Mouse (Mus musculus): ENCODE measurements around the gene Rab3c. TPM values are rescaled to one million over a fixed set of nuclear protein-coding genes. Genes with fewer than 3 reads are reported as not detected.

The Rab3c gene
- polyA plus RNA-seq, 1 experiment, result not detected

DNA sequence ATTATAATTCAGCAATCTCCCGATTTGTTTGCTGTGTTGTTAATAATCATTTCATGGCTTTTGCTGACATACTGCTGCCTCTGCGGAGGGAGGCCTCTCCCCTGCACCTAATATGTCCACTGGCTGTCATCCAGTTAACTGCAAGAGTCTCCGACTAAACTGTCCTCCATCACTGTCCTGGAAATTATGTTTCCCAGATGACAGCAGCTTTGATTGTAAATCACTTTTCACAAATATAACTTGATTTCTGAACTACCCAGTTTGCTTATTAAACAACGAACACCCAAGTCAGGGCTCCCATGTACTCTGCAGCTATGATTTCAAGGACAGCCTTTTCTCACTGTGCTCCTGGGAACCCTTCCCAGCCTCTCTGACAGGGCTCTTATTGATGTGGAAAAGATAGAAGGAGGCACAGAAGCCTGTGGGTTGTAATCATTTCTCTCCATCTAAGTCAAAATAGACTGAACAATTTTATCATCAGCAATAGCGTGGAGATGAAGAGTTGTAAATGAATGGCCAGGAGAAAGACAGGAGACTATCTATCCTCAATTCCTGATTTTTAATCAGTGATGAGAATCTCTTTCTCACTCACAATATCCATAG, 49.6 kb downstream of the Rab3c start:
- TF ChIP-seq GATA1 (IDR thresholded peaks at IDR 0.05; ENCODE audit: low read length), result no peak

DNA sequence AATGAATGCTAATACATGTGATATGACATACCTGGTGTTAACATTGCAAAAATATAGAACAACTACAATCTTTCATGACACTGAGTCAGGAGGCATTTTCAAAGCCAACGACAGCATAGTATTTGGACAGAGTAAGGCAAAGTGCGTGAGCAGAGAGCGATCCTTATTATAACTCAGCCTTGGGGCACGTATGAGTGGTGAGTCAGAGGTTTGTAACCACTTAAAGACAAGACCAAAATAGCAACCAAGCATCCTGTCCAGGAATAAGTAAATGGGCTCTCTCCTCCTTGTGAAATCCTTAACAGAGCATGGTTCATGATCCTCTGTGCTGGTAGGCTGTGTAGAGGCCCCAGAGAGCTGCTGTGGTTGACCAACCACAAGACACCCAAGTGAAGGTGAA, 50.8 kb downstream of the Rab3c start:
- TF ChIP-seq GATA1 (IDR thresholded peaks at IDR 0.05; ENCODE audit: low read length), result no peak

DNA sequence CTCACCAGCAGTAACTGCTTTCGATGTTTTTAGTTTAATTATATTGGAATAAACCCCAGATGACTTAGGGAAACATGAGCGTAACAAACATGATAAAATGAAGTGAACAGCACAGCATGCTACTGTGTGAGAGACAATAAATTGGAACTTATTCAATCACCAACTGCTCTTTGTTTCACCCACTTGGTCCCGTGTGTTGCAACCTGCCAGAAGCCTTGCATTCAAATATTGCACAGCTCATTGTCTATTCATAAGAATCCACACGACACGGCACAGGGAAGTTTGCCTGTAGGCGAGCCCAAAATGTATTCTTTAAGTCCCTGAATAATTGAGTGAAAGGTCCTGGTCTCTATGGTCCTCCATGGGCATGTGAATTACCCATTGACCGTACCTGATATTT, 61.6 kb downstream of the Rab3c start:
- TF ChIP-seq GATA1 (IDR thresholded peaks at IDR 0.05; ENCODE audit: low read length), result no peak

DNA sequence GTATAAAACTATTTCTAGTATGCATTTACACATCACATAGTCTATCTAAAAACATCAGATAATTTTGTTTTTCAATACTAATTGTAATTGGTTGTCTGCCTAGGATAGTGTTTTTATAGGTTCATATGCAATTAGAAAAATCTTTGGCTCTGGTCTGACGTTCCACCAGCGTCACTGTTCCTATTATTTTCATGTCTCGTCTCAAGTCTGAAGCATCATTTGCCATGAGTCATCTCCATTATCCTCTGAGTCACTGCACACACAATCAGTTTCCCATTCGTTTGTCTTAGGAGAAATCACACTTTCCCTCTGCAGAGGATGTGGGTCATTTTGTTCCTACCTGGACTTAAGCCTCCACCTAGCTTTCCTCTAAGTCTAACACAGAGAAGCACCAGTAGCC, 62.3 kb downstream of the Rab3c start:
- TF ChIP-seq GATA1 (IDR thresholded peaks at IDR 0.05; ENCODE audit: low read length), result no peak

DNA sequence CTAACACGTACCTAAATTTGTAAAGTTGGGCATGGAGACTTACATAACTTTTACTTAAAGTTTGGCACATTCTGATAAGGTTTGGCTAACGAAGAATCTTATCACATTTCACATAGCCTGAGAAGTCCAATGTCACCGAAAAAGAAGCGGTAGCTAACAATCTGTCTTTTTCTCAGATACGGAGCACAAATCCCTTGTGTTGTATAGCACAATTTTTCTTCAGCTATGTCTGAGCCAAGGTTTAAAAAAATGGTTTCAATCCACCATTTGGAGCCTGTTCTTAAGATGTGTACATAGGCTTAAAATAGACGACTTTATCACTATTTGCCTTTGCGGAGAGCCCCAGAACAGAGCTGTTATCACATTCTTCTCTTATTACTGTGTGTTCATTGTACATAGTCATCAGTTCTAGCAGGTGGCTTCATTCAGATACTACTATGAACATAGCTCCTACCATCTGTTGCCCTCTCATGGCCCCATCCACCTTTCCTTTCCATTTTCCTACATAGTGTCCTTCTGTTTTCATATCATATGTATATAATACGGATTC, 69.2 kb downstream of the Rab3c start:
- no peak for TF ChIP-seq GATA1 (IDR thresholded peaks at IDR 0.05; ENCODE audit: low read length)

DNA sequence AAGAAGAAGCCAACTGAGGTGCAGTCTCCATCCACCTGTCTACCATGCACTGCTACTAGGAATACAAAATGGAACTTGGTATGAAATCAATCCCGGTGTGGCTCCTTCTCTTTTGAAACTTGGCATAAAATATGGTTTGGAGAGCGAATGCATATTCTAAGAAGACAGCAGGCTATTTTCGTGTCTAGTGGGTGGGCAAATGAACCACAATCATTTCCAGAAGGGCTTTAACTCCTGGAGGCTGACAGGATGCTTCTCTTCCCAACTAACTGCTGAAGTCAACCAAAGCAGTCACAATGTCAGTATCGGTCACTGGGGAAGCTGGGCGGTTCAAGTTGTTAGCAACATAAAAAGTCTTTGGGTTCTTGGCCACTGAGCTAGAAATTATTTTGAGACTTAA, 81.9 kb downstream of the Rab3c start:
- no peak for TF ChIP-seq GATA1 (IDR thresholded peaks at IDR 0.05; ENCODE audit: low read length)

DNA sequence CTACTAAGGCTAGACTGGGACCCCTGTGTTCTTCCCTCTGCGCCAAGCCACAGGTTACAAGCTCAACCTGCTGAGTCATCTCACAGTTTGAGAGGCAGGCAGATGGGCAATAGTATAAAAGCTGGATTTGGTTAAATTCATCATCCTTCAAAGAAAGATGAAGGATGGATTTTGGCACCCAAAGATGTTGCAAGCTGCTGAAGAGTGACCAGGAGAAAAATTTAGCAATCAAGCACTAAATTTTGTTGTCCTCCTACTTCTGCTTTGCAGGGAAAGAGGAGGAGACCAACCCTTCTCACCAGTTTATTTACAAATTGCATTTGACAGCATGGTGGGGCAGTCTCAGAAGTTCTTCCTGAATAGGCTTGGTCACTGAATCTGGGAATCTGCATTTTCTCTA, 90.8 kb downstream of the Rab3c start:
- no peak for TF ChIP-seq GATA1 (IDR thresholded peaks at IDR 0.05; ENCODE audit: low read length)

DNA sequence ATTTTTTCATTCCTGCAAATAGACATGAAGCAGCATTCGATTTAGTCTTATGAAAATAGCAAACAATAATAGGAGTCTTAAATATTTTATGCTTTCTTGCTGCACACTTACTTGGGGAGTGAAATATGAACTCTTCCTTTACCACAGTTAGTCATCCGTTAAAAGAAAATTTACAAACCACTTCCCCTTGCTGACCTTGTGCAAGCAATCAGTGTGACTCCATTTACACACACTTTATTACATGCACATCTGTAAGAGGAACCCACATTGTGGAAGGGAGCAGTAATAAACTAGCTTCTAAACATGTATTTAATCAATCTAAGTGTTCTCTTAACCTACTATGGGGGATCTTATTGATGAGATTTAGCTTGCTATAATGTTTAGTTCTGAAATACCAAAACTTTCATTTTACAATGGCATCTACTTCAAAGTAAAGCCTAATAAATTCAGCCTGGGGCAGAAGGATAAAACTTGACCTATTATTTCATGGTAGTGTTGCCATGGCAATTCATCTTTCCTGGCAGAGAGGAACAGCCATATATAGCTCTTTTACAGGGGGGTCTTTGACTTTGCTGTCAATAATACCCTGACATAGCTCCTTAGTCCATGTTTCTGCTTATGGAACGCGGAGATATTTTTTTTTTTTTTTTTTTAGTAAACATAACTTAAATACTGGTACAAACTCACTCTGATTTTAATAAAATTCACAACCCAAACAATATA, 95.7 kb downstream of the Rab3c start:
- TF ChIP-seq GATA1 (IDR thresholded peaks at IDR 0.05; ENCODE audit: low read length), result no peak

DNA sequence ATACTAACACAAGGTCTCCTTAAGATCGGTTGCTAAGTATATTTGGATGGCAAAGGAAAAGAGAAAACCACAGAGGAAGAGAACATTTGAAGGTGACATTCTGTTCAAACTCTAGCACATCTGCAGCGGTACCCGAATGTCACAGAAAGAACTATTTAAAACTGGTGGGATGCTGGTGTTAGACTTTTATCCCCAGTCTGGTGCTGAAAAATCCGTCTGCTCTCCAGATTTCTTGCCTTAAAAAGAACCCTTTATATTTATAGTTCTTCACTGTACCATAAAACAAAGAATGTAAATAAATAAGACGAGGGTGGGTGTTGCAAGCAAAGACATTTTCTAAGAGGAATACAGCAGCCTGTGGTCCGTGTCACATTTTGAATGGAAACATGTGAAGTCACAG, 105.1 kb downstream of the Rab3c start:
- TF ChIP-seq GATA1 (IDR thresholded peaks at IDR 0.05; ENCODE audit: low read length), result no peak

DNA sequence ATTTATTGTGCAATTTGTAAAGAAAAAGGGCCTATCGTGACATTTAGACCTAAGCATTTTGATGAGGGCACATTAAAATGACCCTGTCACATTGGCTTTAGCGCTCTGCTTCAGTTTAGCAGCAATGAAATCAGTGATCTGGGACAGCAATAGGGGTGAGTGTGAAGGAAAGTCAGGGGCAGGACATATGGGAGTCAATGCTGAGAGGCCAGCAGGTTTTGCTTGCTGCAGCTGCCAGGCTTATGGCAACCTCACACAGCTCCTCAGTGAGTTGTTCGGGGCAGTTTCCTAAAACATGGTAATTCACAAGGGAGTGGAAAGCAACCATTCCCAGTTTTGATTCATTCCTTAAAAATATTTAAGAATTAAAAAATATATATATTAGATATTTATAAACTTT, 111.1 kb downstream of the Rab3c start:
- TF ChIP-seq GATA1 (IDR thresholded peaks at IDR 0.05; ENCODE audit: low read length), result no peak

DNA sequence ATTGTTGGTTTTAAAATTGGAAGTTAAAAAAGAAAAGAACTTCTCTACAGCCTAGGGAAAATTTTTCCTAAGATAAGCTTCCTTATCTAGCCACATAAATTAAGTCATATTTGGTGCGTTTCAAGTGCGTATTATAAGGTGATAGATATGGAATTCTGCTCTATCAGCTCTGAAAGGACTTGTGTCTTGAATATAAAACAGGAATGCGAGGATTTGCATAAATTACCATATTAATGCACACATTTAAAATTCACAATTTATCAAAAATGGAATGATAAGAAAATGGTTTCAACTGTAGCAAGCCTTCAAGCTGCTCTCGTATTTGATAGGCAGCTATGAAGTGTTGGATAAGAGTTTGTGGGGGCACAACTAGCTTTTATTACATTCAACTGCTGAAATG, 111.6 kb downstream of the Rab3c start:
- no peak for TF ChIP-seq GATA1 (IDR thresholded peaks at IDR 0.05; ENCODE audit: low read length)

DNA sequence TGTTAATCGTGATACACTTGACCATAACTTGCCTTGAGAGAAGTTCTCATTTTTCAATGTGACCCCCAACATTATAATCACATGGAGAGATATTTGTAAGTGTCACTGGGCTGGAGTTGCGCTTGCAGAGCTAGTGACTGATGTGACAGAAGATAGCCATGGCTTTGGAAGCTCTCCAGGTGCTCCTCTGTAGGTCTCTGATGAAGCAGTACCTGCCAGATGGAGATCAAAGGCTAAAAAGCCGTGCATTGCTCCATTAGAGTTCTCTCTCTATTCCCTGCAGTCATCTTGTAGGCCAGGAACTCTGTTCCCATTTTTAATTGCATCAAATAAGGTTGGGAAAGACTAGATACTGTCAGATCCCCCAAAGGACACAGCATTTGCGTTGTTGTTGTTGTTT, 112.2 kb downstream of the Rab3c start:
- no peak for TF ChIP-seq GATA1 (IDR thresholded peaks at IDR 0.05; ENCODE audit: low read length)

DNA sequence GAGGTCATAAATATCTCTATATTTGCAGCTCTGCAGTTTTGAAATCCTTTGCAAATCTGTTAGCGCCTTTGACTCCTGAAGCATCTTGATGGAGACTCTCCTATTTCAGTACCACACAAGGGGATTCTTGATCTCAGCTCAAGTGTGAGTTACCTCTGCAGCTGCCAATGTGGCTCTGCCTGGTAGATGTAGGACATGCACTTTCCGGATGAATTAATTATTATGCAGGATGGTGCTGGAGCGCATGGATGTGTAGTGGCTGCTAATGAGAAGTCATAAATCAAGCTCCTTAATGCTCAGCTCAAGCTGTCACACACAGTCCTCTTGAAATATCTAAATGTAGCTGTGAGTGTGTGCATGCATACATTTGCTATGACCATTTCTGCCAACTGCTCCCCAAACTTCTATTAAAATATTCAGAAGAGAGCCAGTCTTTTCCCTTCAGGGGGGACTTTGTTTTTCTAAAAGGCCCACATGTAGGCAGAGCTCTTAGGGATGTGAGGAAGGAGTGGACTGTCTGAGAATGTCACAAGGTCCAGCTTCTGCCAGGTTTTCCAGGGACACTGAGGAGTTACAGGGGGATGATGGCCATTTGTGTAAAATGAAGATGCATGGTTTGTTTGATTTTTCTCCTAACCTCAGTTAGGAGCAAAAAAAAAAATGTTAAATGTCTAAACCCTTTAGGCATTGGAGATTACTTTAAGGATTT, 114.0 kb downstream of the Rab3c start:
- no peak for TF ChIP-seq GATA1 (IDR thresholded peaks at IDR 0.05; ENCODE audit: low read length)

DNA sequence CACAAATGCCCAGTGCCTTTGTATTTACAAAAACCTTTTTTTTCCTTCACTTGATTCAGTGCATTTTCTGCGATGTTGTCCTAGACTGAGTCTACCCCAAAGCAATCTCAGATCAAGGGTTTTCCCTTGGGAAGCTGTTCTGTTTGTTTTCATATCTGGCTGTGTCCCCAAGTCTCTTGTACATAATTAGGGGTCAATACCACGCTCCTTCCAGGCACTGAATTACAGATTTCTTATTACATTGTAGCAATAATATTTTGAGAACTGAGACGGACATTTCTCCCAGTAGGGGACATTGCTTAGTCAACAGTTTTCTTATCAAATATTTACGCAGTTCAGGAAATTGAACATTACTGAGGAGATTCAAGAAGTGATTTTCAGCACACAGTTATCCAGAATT, 120.8 kb downstream of the Rab3c start:
- TF ChIP-seq GATA1 (IDR thresholded peaks at IDR 0.05; ENCODE audit: low read length), result no peak

DNA sequence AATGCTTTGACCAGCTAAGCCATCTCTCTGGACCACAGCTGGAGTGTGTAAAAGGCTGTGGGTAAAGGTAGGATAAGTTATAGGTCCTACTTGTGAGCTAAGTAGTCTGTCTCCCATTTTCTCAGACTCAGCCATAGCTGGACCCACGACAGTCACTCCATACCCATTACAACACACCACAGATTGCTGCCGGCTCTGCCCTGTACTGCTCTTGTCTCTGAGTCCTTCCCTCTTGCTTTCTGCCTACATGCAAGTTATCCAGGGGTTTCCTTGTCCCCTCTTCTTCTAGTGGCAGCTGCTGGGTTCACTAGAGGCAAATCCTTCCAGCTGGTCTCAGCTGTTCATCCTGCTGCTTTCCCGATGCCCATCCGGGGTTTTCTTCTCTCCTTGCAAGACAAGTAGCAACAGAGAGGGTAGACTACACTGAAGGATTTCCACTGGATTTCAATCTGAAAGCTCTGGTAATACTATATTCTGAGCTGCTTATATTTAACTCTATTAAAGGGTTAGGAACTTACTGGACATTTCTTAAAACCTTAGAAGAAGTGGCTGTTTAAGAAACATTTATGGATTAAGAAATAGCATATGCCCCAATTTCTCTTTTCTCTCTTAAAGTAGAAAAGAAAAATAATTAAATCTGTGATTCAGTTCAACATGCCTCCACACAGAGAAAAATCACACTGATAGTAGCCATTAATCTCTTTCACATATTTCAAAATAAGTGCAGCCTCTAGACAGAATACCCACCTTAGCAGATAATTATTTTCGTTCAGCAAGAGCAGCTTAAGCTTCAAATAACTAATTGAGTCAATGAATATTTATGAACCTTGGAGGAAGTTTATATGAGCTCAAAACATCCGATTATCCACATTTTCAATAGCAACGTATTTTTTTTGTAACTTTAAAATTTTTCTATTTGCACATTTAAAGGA, 121.9 kb downstream of the Rab3c start:
- no peak for TF ChIP-seq GATA1 (IDR thresholded peaks at IDR 0.05; ENCODE audit: low read length)
